Mouse (Mus musculus): ENCODE results near the gene March1.

Gene March1

DNA sequence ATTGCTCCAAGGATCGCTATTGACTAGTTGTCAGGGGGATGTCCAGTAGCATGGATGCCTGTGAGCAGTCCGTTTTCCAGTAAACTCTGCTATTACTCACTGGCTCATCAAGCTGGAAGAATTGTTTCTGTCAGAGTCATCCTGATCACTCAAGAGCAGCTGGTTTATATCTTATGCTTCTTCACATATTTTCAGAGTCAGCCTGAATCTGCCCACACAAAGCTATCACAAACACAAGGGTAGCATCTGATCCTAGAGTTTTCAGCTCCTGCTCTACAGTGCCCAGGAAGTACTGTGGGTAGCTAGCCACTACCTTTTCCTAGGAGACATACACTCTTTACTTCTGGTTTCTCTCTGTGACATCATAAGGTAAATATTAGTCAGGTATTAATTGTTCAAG, 405.1 kb downstream of the March1 start:
- DNase-seq: no peak

DNA sequence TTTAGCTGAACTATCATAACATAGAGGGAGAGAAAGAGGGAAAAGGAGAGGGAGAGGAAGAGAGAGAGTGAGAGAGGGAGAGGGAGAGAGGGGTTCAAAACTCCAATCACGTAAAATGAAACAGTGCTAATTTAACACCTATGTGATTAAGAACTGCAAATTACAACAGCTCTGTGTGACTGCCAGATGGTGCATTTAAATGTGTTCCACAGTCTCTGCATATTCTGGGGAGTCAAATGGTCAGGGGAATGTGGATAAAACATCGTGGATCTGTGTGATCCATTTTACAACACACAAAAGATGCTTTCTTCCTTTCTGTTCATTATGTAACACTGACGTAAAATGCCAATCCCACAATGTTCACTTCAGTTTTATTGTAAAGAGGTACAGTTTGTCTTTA, 416.0 kb downstream of the March1 start:
- no peak for DNase-seq

DNA sequence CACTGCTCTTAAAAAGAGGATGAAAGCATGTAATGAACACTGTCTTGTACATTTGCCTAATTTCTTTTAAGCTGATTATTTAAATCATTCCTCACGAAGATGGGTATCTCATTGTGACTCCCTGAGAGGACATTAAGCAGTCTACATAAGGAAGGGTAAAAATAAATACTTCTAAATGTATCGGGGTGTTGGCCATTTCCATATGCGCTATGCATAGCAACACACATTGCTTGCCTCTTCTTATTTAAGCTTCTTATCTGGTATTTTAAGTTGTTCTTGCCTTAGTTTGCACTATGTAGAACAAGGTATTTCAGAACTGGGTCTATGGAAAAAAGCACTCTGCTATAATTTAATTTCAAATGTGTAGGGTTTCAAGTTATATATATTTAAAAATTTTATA, 416.7 kb downstream of the March1 start:
- no peak for DNase-seq

DNA sequence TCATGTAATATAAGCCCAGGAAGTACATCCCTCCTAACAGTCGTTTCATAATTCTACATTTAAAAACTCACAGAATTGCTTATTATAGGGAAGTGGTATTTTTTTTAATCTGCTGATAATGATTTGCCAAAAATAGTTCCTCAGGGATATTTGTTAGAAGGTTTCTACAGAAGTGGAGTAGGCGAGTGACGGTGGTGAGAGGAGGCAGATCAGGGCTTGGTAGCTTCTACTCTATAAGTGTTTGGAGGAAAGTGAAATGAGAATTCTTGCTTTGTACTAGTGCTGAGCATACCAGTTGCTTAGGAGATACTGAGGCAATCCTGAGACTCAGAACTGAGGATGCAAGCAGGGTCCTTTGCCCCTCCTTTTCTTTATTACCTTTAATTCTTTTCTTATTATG, 476.5 kb downstream of the March1 start:
- no peak for DNase-seq

DNA sequence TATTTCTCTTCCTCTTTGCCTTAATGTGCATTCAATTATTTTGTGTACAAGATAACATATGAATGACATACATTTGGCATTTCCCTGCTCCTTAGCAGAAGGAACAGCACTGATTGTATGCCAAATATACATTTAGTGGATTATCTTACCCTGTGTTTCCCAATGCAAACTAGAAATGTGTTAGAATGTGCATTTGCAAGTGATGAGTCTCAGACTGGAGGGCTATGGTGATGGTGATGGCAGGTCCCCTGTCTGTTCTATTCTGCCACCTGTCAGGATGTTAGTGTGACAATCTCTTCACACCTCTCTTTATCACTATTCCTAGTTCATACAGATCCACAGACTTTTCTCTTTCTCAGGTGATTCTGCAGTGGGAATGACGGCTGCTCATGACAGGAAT, 480.4 kb downstream of the March1 start:
- DNase-seq: no peak

DNA sequence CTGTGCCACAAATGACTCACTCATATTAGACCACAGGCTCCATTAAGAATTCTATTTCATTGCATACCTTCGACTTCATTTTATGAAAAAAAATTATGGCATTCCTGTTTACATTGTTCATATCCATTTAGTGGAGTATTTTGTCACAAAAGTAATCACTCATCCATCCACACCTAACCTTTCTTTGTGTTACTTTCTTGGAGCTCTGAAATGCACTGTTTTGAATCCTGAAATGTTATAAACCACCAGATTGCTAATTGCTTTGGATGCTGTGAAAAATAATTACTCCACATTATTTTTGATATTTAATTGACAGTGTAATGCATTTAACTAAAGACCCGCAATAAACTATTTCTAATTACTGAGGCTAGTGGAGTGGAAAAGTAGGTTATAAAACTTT, 501.6 kb downstream of the March1 start:
- DNase-seq: no peak

DNA sequence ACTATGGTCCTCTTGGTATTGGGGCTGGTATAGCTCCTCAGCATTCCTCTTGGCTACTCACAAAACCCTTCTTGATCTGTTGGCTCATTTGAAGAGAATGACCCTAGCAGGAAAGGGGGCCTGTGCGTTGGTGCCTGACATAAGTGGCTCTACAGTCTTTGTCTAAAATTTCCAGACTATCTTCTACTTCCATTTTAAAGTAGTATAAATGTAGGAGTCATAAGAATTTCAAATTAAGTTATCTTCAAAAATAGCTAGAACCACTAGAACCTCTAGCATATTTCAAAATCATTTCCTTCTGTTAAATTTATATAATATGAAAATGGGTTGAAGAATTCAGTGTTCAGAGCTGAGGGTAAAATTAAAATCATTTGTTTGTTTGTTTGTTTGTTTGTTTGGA, 541.9 kb downstream of the March1 start:
- no peak for DNase-seq

DNA sequence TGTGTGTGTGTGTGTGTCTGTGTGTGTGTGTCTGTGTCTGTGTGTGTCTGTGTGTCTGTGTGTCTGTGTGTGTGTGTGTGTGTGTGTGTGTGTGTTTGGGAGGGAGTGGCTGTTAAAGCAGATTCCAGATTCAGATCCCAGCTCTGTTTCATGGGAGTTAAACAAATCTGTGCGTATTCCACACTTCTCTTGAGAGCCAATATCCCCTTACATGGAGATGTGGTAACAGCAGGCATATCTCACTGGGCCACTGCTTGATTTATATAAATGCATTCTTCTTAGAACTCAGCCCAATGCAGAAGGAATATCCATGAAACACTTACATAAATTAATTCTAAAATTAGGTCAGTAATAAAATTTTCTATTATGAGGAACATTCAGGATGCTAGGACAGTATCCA, 549.1 kb downstream of the March1 start:
- DNase-seq: no peak

DNA sequence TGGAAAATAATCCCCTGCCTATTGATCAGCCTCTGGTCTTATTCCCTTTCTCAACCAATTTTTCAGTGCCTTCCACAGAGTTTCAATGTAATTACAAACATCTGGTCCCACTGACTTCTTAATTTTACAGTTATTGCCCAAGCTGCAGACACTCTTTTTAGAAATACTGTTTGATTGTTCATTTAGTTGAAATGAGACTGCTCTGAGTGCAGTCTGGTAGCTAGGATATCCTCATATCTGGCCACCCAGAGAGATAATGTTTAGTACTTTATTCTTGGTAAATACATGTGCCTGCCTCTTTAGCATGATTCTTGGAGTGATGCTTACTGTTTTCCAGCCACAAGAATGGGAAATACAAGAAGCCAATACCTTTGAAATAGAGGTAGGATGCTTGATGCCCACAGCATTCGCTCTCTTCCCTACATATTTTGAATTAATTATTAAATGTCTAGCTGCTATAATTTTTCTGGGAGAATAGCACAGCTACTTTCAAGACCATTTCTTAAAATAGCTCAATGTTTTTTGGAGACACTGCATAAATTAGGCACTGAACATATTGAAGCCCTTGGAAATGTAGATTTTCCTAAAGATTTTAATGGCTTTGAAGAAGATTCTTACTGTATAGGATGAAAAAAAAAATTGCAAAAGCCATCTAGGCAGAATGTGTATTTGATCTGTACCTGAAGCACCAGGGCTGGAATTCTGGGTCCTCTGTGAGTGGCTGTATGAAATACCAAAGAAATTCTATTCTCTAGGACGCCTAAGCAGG, 549.9 kb downstream of the March1 start:
- DNase-seq: no peak

DNA sequence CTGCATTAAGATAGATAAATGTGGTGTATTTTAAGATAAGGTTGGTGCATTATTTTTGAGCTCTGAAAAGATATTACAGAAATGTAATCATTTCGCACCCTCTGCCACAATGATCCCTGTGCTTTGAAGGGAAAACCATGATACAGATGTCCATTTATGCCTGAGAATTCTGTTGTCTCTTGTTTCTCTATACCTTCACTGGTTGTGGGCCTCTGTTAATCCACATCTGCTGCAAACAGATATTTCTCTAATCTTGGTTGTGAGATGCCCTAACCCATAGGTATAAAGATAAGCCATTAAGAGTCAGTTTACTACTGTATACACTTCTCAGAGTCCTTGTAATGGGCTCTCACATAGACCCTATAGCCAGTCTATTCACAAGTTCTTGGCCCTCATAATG, 561.6 kb downstream of the March1 start:
- DNase-seq: no peak

DNA sequence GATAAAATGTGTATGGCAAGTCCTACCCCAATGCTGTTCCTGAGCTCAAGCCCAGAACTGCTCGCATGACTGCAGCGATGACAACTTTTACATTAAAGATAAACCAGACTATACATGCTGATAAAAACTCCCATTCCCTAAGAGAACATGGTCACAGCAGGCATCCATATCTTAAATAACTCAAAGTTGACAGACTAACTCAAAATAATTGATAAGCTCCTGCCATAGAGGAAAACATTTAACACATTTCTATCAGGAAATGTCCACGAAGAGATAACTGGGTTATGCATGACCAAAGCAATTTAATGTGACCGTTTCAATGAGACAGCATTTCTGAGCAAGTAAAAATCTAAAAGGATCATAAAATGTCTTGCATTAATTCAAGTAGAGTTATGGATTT, 563.6 kb downstream of the March1 start:
- DNase-seq: no peak

DNA sequence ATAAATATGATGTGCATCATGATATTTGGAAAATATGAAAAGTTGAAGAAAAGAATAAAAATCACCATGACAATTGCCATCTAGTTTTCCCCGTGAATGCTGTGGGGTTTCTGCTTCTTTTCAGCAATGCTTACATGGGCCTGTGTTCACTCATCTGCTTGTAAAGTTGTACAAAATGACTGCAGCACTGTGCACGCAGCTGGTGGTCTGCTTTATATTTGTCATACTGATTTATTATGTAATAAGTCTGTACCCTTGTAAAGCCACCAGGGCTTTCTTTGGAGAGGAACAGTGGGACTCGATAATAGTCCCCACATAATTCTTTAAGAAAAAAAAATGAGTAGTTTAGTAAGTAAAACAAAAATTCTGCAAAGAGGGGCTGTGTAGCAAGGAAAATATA, 564.6 kb downstream of the March1 start:
- DNase-seq: no peak

DNA sequence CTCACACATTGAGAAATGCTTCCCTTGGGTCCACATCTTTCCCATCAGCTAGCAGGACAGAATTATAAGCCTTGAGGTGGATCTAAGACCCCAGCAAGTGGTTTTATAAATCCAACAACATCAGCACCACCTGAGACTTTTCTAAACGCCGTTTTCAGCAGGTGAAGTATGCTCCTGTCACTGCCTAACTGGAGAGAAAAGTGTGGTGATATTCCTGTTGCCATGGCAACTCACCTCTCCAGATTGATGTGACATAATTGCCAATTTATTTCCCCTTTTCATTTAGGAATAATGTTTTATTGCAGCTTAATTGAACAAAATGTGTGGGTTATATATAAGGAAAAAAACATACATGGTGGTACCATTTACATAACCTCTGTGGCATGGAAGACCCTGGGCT, 565.8 kb downstream of the March1 start:
- DNase-seq: no peak

DNA sequence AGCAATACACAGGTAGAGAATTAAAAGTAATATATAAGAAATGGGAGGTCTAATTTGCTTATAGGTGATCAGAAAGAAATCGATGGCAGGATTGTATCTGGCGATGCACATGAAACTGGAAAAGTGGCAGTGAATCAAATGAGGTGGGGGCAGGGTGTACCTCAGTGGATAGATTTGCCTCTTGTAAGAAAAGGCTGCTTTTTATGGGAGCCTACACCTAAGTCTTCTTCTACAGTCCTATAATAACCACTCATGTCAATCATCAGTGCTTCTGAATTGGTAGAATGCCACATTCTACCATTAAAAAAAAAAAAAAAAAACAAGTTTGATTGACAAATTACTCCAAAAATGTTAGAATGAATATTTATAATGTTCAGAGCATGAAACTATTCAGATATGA, 567.5 kb downstream of the March1 start:
- DNase-seq: no peak

DNA sequence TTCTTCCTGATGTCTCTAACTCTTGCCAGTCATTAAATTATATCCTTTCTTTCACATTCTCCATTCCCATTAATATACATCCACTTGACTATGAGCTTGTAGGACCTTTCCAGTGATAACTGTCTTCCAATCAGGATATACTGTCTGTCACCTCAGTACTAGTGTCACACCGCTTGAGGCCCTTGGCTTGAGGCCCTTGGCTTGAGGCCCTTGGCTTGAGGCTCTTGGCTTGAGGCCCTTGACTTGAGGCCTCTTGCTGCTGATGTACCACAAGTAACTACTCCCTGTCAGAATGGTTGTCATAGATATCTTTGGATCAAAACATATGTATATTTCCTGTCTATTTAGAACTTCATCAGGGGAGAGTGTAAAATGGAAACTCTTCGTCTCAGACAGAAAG, 576.7 kb downstream of the March1 start:
- no peak for DNase-seq

DNA sequence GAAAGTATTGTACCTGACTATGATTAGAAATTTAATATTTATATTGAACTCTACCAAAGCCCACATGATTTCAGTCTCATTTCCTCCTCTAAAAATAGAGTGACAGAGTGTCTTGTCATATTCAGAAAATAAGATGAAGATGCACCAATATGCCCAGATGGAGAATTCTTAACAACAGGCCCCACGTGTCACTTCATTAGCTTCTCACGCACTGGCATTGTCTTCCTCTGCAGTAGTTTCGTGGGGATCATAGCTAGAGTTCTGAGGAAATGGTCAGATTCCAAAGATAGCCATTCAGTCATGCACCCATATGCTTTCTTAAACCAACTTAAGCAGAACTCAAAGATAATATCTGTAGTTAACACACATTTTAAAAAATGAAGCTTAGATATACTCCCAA, 582.5 kb downstream of the March1 start:
- no peak for DNase-seq

DNA sequence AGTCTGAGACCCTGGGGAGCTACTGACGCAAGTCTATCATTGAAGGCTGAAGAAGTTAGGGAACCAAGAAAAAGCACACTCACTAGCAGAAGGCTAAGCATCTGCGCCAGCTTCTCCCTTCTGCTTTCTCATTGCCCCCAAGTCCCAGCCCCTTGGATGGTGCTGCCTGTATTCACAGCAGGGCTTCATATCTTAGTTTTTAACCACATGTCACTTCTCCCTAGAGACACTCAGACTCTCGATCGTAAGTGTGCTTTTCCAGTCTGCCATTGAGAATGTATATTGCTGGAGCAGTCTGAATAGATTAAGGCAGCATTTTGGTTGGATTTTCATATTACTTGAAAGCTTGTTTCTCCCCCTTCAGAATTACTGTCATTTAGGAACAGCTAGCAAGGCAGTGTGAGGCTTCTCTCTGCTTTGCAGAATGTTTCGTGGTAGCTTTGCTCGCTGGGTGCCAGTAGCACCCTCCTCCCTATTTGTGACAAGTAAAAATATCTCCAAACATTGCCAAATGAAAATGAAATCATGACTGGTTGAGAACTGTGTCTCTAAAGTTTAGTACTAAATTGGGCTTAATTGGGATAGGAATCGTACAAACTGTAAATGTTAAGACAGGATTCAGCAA, 586.2 kb downstream of the March1 start:
- DNase-seq: no peak

DNA sequence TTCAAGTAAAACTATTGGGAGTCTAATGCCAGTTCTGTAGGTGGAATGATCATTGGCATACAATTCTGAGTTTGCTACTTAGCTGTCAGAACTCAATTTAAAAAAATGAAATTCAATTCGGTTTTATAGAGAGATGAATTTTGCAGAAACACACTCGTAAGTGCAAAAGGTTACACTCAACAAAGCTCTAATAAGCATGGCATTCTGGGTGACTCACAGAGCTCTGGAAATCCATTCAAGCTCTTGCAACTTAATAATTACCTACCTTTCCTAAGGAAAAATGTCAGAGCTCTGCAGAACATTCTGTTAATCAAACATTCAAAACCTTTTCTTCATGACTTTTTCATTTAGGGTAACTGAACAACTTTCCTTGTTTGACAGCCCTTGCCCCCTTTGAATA, 591.9 kb downstream of the March1 start:
- DNase-seq: no peak

DNA sequence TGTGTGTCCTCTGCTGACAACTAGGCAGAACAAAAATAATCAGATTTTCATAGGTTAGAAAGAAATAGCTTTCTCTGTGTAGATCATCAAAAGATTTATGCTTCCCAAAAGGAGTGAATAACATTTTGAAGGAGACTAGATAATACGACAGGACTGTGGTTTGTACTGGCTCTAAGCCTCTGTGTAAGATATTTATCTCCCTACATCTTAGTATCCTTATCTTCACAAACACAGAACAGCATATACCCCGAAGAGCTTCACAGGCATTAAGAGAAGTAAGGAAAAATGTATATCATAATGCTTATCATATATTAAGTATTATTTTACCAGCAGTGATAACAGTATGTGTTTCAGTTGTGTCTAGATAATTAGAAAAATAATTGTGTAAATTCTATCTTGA, 592.6 kb downstream of the March1 start:
- DNase-seq: no peak

DNA sequence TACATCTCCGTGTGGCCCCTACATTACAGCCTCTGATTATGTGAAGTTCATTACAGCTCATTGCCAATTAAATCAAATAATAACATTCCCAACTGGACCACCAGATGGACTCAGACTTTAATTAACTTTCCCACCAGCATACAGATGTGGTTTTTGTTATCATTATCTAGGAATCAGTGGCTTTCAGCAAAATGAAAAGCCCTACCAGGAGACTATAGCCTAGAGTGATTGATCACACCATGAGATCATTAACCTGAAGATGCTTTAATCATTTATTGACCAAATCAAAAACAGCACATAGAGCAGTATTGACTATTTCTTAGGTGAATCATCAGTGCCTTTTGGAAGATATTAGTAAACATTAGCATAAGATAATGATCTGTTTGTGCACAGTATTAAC, 602.3 kb downstream of the March1 start:
- DNase-seq: no peak

DNA sequence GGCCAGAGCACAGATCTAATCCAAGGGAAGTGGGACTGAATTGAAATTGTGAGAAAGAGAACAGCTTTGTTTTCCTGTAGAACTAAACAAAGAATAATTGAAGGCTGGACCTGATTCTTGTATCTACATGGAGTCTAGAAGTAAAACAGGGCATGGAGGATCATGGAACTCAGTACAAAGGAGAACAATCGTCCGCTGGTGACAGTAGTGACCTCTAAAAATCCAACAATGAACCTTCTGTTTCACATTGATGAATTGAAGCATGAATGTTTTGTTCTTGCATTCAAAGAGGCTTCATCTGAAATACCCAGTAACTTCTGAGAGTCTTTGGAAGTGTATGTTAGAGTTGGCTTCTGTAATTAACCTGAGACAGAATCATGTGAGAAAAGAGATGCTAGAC, 612.2 kb downstream of the March1 start:
- DNase-seq: no peak

DNA sequence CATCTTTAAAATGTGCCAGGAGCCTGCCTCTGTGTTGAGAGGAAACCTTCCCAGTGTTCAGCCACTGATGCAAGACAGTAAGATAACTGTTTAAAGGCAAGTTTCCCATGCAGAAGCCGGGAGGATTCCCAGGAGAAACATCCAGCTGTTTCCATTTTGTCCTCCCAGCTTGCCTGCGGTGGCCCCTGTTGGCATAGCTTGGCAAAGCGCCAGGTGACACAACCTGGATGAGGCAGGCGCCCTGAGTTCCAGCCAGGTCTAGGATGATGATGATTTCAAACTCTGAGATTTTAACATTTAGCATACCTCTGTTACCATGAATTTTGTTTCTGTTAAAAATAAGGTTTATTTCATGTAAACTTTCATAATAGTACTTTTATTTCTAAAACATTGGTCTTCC, 651.8 kb downstream of the March1 start:
- no peak for DNase-seq

DNA sequence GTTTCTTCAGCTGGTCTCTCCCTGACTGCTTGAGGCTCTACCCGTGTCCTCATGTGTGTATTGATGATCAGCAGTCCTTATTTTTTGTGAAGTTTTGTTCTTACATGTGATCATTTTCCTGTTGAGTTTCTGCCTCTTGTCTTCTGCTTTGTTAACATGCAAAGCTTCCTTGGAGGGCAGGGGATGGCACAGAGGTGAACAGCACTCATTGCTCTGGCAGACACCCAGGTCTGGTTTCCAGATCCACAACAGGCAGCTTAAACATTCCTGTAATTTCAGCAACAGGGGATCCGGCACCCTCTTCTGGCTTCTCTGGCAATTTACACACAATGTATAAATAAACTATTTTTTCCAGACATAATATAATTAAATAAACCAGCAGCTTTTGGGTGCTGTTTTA, 652.4 kb downstream of the March1 start:
- DNase-seq: no peak

DNA sequence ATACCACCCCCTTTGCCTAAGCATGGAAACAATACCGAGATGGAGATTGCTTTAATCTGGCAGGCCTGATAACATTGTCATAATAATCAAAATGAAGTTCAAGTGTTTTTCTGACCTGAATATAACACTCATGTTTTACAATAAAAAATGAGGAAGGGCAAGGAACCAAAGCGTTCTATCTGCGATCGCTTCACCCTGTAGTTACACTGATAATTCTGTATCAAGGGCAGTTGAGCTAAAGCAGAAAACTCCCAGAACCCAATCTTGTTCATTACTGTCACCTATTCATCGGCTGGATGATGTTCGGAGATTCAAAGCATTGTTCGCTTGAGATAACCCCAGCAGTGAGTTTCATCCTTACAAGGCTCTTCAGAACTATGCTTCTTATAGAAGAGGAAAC, 700.1 kb downstream of the March1 start:
- no peak for DNase-seq

Data from thymus, adult 18-20 months (tissue).